Mouse (Mus musculus) limb, embryonic 11.5 days (tissue): ENCODE data around the gene Bcas3. TPM values are rescaled to one million over a fixed set of nuclear protein-coding genes. Genes with fewer than 3 reads are reported as not detected.

ENCODE experiments used
- ATAC-seq: fragments of 200-750 bp; cut with Nextera tagmentation; 2 replicates; pipeline ENCODE4 v1.8.0; 2017; ENCODE audit warnings: low read depth; ENCODE audit not compliant: insufficient number of reproducible peaks, low FRiP score, low TSS enrichment
- DNase-seq: peaks from one replicate; pipeline ENCODE4 v3.0.0-alpha.2; 2015; ENCODE audit warnings: low spot score
- H3K27ac ChIP-seq: fragments of 300-500 bp; sonication (generic); replicated peaks from 2 replicates; pipeline ENCODE4 v1.5.1; 2014; ENCODE audit warnings: low read depth, mild to moderate bottlenecking, low read length
- H3K27me3 ChIP-seq: fragments of 300-500 bp; sonication (generic); 2 replicates; pipeline ENCODE4 v1.6.1; 2014; ENCODE audit warnings: mild to moderate bottlenecking, low read length, mixed read lengths; ENCODE audit not compliant: control insufficient read depth, insufficient read depth
- H3K36me3 ChIP-seq: fragments of 300-500 bp; sonication (generic); 2 replicates; pipeline ENCODE4 v1.6.1; 2014; ENCODE audit warnings: mild to moderate bottlenecking, low read length, moderate library complexity, mixed read lengths; ENCODE audit not compliant: control insufficient read depth, insufficient read depth
- H3K4me1 ChIP-seq: fragments of 300-500 bp; sonication (generic); 2 replicates; pipeline ENCODE4 v1.6.1; 2014; ENCODE audit warnings: low read length, mixed read lengths; ENCODE audit not compliant: control insufficient read depth, insufficient read depth
- H3K4me2 ChIP-seq: fragments of 300-500 bp; sonication (generic); 2 replicates; pipeline ENCODE4 v1.6.1; 2014; ENCODE audit warnings: low read depth, mild to moderate bottlenecking, moderate library complexity; ENCODE audit not compliant: severe bottlenecking
- H3K4me3 ChIP-seq: fragments of 300-500 bp; sonication (generic); 2 replicates; pipeline ENCODE4 v1.5.1; 2014; ENCODE audit warnings: low read depth, low read length
- H3K9ac ChIP-seq: fragments of 300-500 bp; sonication (generic); 2 replicates; pipeline ENCODE4 v1.6.1; 2014; ENCODE audit warnings: mild to moderate bottlenecking, low read length
- H3K9me3 ChIP-seq: fragments of 300-500 bp; sonication (generic); 2 replicates; pipeline ENCODE4 v1.6.1; 2016; ENCODE audit warnings: low read length; ENCODE audit not compliant: control insufficient read depth
- WGBS: fragments of 180-500 bp; shearing (Covaris S2); extraction: QIAGEN DNeasy Blood & Tissue Kit; methylation state at CpG from one replicate; pipeline ENCODE4 v1.1.7; 2014; 5-methylcytosine and 5-hydroxymethylcytosine counted together
- polyA plus RNA-seq: library from polyadenylated mRNA; unstranded; fragments of >200 nt; fragmentation: Nextera tagmentation; extraction: Ambion mirVana; gene quantifications from 2 replicates; pipeline ENCODE4 v1.2.1, GENCODE M21; 2014

Bcas3 gene
- polyA plus RNA-seq, 1 experiment from 2014 or later, result 34.0 TPM

GRCm38 (mm10) chr11:85359641-85360040 lies 6.7 kb downstream of the Bcas3 start:
- H3K4me3 ChIP-seq, result no peak overlapping the region
- WGBS, result 97% methylated on average over 6 of the region's 6 CpGs
- no peaks in the 10 kb centered on the region for H3K9me3 ChIP-seq
- H3K4me2 ChIP-seq, result no peak overlapping the region
- H3K27me3 ChIP-seq, result no peaks in the 10 kb centered on the region
- H3K27ac ChIP-seq, result no peak overlapping the region
- no peak overlapping the region for H3K9ac ChIP-seq
- no peaks in the 10 kb centered on the region for H3K36me3 ChIP-seq
- ATAC-seq (no peak), DNase-seq (no peak)
- no peaks in the 10 kb centered on the region for H3K4me1 ChIP-seq

DNA sequence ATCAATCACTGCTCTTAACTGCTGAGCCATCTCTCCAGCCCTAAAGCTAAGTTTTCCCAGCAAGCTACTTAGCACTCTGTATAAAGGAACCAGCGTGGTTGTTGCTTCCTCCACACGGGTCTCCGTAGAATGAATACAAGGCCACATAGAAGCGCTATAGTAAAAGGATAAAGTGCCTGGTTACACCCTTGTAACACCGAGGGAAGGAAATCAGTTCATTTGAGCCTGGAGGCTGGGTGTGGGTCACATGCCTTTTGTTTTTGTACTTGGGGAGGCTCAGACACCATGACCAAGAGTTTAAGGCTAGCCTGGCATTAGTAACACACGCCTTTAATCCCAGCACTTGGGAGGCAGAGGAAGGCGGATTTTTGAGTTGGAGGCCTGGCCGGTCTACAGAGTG lies 8.7 kb downstream of the Bcas3 start:
- Histone ChIP-seq H3K4me1 (no peaks in the 10 kb centered on the region), H3K9me3 (no peaks in the 10 kb centered on the region), H3K9ac (no peak overlapping the region), H3K27ac (no peak overlapping the region), H3K4me3 (no peak overlapping the region), H3K36me3 (peaks cover 2% of the 10 kb centered on the region; the same call in 1 of the 2 replicates), H3K27me3 (no peaks in the 10 kb centered on the region), H3K4me2 (no peak overlapping the region)
- WGBS, result 88% methylated on average over 8 of the region's 8 CpGs
- ATAC-seq (no peak), DNase-seq (no peak)

- Histone ChIP-seq H3K27me3 (no peaks in the 10 kb centered on the region), H3K4me3 (no peak overlapping the region), H3K4me1 (no peaks in the 10 kb centered on the region), H3K9me3 (no peaks in the 10 kb centered on the region), H3K36me3 (peaks cover 2% of the 10 kb centered on the region; the same call in 1 of the 2 replicates), H3K4me2 (no peak overlapping the region), H3K9ac (no peak overlapping the region), H3K27ac (no peak overlapping the region)
- no peak for ATAC-seq
- WGBS, result 87% methylated on average over 3 of the region's 3 CpGs
- no peak for DNase-seq
These were observed 13.2 kb downstream of the Bcas3 start for GRCm38 (mm10) chr11:85366168-85366567.

GRCm38 (mm10) chr11:85367823-85368222 lies 14.9 kb downstream of the Bcas3 start:
- H3K4me1 ChIP-seq, result no peaks in the 10 kb centered on the region
- H3K4me3 ChIP-seq, result no peak overlapping the region
- H3K9ac ChIP-seq, result no peak overlapping the region
- DNase-seq, result no peak
- H3K27me3 ChIP-seq, result no peaks in the 10 kb centered on the region
- no peak overlapping the region for H3K4me2 ChIP-seq
- no peaks in the 10 kb centered on the region for H3K9me3 ChIP-seq
- H3K27ac ChIP-seq, result no peak overlapping the region
- 85% methylated on average over 3 of the region's 3 CpGs for WGBS
- peaks cover 2% of the 10 kb centered on the region; the same call in 1 of the 2 replicates for H3K36me3 ChIP-seq
- ATAC-seq, result no peak

DNA sequence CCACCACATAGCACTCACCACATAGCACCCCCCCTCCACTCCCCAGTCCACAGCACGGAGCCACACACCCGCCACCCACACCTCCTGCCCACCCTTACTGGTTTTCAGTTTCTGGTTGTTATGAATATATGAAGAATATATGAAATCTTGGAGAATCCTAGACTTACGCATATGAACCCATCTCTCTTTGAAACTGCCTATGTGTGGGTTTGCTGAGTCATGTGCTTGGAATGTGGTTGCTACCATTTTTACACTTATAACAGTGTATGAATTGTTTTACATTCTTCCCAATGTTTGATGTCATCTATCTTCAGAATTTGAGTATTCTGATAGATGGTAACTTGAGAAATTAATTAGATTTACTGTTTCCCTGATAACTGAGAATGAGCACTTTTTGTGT lies 26.1 kb downstream of the Bcas3 start:
- no peaks in the 10 kb centered on the region for H3K36me3 ChIP-seq
- H3K9ac ChIP-seq, result no peak overlapping the region
- no peak overlapping the region for H3K4me3 ChIP-seq
- no peaks in the 10 kb centered on the region for H3K27me3 ChIP-seq
- no peaks in the 10 kb centered on the region for H3K9me3 ChIP-seq
- H3K4me2 ChIP-seq, result no peak overlapping the region
- no peak for DNase-seq
- no peak overlapping the region for H3K27ac ChIP-seq
- ATAC-seq, result no peak
- H3K4me1 ChIP-seq, result no peaks in the 10 kb centered on the region
- WGBS, result 96% methylated on average over 3 of the region's 3 CpGs

GRCm38 (mm10) chr11:85380046-85380445 lies 27.1 kb downstream of the Bcas3 start:
- Histone ChIP-seq H3K4me1 (no peaks in the 10 kb centered on the region), H3K9ac (no peak overlapping the region), H3K4me2 (no peak overlapping the region), H3K4me3 (no peak overlapping the region), H3K27ac (no peak overlapping the region), H3K9me3 (no peaks in the 10 kb centered on the region), H3K36me3 (no peaks in the 10 kb centered on the region), H3K27me3 (no peaks in the 10 kb centered on the region)
- 10% methylated on average over 1 of the region's 1 CpGs for WGBS
- DNase-seq, result no peak
- no peak for ATAC-seq

DNA sequence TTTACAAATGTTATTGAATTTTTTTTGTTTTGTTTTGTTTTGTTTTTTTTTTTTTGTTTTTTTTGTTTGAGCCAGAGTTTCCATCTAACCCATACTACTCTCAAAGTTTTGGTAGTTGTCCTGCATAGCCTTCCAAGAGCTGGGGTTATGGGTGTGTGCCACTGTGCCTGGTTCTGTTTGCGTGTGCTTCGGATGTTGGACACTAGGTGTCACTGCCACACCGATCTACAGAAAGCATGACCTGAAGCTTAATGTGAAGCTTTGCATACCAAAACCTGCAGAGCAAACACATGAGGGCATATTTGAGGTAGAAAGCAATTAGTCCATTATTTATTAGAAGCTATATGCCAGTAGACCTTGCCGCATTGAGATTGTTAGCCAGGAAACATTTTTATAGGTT lies 29.1 kb downstream of the Bcas3 start:
- peak; percentile 31; the same call in 1 of the 2 replicates for ATAC-seq
- 14% methylated on average over 4 of the region's 4 CpGs for WGBS

GRCm38 (mm10) chr11:85383975-85384821 lies 31.2 kb downstream of the Bcas3 start:
- Histone ChIP-seq H3K4me2 (no peak overlapping the region), H3K27me3 (no peaks in the 10 kb centered on the region), H3K9me3 (no peaks in the 10 kb centered on the region), H3K4me3 (no peak overlapping the region), H3K27ac (no peak overlapping the region), H3K9ac (no peak overlapping the region), H3K4me1 (no peaks in the 10 kb centered on the region), H3K36me3 (no peaks in the 10 kb centered on the region)
- WGBS, result 67% methylated on average over 7 of the region's 7 CpGs
- DNase-seq (no peak), ATAC-seq (no peak)

More for the DNA sequence above, 29.1 kb downstream of the Bcas3 start:
- H3K9me3 ChIP-seq, result no peaks in the 10 kb centered on the region
- no peak overlapping the region for H3K9ac ChIP-seq
- H3K4me2 ChIP-seq, result no peak overlapping the region
- no peak overlapping the region for H3K27ac ChIP-seq
- no peaks in the 10 kb centered on the region for H3K4me1 ChIP-seq
- peak; percentile 87 for DNase-seq
- no peak overlapping the region for H3K4me3 ChIP-seq
- H3K36me3 ChIP-seq, result no peaks in the 10 kb centered on the region
- H3K27me3 ChIP-seq, result no peaks in the 10 kb centered on the region
